Mouse (Mus musculus): ENCODE measurements around the gene Mrpl23.
A peak's percentile ranks its signal among the peaks of the same experiment; 100 is the strongest.

GRCm38 (mm10) chr7:142533059-142533855 is 771 bp downstream of the Mrpl23 start:
- TF ChIP-seq CTCF (IDR thresholded peaks at IDR 0.05; ENCODE audit: extremely low read depth, insufficient read depth, insufficient read length, insufficient replicate concordance) (peak; percentile 92), POLR2A (IDR thresholded peaks at IDR 0.05; ENCODE audit: low read depth, low read length) (no peak; the same call in 1 of the 2 replicates)

Data from spleen, adult 2 months (tissue).